Mouse (Mus musculus): ENCODE results near the gene Hnf4a.

Gene Hnf4a

GRCm38 (mm10) chr2:163552518-163552929, 45.9 kb downstream of the Hnf4a start:
- DNase-seq (ENCODE audit: low spot score): no peak

DNA sequence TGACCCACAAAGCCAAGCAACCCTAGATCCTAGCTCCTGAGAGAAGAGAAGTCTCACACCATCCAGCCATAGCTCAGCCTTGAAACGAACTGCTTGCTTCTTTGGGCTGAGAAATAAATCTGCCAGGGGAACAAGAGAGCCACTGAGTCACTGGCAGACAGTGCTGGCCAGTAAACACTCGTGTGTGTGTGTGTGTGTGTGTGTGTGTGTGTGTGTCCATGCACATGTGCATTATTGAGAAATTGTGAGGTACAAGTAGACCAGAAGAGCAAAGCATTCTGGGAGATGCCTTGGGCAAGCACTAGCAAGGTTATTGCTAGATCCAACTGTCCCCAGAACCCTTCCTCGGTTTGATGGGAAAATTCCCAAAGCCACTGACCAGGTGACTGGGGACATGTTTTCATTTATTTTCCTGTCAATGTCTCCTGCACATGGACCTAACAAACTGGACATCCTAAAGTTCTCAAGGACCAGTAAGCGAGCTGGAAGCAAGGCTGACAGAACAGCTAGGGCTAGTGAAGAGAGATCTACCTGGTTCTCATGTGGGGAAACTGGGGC, 47.9 kb downstream of the Hnf4a start:
- no peak for DNase-seq (ENCODE audit: low spot score)

- no peak for DNase-seq (ENCODE audit: low spot score)
Observed at GRCm38 (mm10) chr2:163554996-163555395, 48.4 kb downstream of the Hnf4a start.

GRCm38 (mm10) chr2:163555417-163555816, 48.8 kb downstream of the Hnf4a start:
- DNase-seq (ENCODE audit: low spot score): no peak

DNA sequence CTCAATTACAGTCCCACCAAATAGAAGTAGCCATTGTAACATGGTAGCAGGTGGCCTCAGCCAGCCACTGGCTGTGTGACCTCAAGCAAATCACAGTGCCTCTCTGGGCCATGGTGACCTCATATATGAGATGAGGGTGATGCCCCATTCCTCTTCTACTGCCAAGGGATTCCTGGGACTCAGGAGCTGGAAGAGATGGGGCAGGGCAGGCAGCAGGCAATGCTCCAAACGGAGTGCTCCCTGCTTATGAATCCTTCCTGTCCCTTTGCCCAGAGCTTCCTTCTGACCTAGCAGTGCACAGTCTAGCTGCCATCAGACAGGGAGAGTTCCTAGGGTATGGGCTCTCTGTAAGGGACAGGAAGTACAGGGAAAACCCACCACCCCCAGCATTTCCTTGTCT, 51.9 kb downstream of the Hnf4a start:
- no peak for DNase-seq (ENCODE audit: low spot score)

GRCm38 (mm10) chr2:163559236-163559635, 52.6 kb downstream of the Hnf4a start:
- DNase-seq (ENCODE audit: low spot score): no peak

GRCm38 (mm10) chr2:163560247-163560646, 53.6 kb downstream of the Hnf4a start:
- no peak for DNase-seq (ENCODE audit: low spot score)

DNA sequence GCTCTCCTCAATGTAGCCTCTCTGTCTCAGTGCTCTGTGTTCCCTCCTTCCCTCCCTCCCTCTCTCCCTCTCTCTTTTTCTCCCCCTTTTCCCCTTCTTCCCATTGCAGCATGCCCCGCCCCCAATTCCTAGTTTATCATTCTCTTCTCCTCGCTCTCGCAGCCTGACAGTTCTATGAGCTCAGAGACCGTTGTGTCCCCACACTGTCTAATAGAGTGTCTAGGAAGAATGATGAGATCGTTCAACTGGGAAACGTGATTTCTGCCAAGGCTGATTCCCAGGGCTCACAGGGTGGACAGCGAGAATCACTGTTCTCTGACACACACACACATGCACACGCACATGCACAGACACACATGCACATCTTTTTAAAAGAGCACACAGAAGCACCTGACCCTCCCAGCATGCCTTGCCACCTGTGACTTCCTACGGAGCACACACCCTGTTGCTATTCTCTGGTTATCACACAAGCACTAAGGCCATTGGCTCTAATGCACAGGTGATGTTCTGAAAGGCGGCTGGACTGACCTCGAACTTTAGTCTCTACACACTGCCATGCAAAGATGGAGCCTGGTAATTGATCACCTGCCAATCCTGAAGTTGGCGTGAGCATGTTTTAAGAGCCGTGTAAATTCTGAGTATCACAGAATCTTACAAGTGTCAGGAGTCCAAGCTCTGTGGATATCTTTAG, 54.8 kb downstream of the Hnf4a start:
- DNase-seq (ENCODE audit: low spot score): no peak

GRCm38 (mm10) chr2:163564646-163565045, 58.0 kb downstream of the Hnf4a start:
- DNase-seq (ENCODE audit: low spot score): peak; percentile 21

DNA sequence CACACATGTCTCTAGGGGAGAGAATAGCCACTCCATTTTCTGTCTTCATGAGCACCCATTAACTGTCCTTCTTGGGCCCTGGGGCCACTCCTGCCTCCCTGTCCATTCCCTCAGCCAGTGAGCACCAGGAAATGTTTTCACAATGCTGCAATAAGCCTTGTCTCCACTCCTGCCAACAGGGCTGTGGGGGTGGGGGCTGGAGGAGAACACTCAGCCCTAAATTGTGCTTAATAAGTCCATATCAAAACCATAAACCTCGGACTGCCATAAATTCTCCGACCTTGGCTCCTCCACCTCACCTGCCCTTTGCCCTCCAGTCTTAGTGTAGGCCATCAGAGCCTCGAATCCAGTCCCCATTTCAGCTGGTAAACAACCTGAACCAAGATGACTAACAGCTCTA, 67.7 kb downstream of the Hnf4a start:
- no peak for DNase-seq (ENCODE audit: low spot score)

DNA sequence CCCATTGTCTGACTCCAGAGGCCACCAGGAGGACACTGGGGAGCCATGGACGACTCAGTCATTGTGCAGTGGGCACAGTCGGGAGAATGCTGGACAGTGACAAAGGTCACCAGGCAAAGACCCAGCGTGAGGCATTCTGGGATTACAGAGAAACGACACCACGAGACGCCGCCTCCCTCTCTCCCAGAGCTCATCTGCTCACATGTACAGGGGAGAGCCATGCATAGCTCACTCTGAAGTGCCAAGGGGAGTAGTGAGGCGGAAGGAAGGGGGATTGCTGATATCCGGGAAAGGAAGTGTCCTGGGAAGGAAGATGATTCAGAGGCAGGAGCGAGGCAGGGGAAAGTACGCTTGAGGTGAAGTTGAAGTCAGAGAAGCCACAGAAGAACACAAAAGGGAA, 68.6 kb downstream of the Hnf4a start:
- DNase-seq (ENCODE audit: low spot score): no peak

DNA sequence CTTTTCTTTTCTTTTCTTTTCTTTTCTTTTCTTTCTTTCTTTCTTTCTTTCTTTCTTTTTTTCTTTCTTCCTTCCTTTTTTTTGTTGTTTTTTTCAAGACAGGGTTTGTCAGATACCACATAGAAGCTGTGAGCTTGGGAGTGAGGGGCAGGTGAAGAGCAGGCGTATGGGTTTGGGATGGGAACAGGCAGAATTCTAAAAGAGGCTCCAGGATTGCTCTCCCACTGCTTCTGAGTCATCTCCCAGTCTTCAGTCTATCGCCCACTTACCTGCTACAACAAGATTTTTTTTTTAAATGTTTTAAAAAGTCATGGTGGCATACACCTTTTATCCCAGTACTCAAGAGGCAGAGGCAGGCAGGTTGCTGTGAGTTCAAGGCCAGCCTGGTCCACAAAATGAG, 71.4 kb downstream of the Hnf4a start:
- no peak for DNase-seq (ENCODE audit: low spot score)

DNA sequence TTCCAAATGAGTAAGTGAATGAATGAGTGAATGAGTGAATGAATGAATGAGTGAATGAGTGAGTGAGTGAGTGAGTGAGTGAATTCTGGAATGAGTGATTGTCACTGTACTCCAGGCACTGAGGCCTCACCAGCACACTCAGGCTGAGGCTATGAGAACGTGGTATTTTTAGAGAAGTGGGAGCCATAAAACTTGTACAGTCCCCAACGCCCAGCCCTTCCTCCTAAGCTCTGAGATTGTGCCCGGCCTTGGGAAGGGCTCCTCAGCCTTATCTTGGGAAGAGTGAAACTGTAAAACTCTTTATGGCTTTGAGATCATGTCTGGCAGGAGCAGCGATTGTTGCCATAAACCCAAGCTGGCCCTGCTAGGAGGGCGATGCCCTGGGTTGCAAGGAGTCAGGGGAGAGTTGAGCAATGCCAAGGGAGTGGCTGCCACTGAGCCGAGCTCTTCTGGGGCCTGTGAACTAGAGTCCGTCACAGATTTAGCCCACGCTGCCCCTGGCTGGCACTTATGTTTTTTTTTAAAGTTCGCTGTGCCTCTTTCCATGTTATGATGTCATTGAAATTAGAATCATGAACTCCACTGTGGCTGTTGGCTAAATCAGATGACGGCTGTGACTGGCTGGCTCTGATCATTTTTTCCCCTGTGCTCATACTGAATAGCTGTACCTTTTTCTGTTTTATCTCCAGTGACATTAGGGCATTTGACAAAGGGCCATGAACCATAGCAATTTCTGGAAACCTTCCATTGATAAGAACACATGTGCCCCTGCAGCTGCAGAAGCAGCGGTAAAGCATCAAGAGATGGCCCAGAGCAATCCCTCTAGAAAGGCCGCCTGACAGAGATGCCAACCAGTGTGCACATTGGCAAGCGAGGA, 73.7 kb downstream of the Hnf4a start:
- no peak for DNase-seq (ENCODE audit: low spot score)

GRCm38 (mm10) chr2:163583226-163584087, 76.8 kb downstream of the Hnf4a start:
- DNase-seq (ENCODE audit: low spot score): no peak

DNA sequence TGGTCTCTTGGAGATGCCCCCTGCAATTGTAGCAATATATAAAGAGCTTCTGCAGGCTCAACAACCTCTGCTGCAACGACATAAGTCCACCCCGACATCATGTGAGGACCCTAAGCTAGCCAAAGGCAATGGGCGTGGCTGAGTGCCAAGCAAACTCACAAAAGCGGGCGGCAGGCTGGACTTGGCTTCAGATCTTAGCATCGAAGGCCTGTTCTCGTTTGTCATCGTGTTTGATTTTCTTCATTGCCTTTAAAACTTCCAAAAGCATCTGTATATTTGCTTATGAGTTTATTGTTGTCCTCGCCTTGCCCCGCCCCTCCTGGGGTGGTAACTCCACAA, 77.4 kb downstream of the Hnf4a start:
- no peak for DNase-seq (ENCODE audit: low spot score)

DNA sequence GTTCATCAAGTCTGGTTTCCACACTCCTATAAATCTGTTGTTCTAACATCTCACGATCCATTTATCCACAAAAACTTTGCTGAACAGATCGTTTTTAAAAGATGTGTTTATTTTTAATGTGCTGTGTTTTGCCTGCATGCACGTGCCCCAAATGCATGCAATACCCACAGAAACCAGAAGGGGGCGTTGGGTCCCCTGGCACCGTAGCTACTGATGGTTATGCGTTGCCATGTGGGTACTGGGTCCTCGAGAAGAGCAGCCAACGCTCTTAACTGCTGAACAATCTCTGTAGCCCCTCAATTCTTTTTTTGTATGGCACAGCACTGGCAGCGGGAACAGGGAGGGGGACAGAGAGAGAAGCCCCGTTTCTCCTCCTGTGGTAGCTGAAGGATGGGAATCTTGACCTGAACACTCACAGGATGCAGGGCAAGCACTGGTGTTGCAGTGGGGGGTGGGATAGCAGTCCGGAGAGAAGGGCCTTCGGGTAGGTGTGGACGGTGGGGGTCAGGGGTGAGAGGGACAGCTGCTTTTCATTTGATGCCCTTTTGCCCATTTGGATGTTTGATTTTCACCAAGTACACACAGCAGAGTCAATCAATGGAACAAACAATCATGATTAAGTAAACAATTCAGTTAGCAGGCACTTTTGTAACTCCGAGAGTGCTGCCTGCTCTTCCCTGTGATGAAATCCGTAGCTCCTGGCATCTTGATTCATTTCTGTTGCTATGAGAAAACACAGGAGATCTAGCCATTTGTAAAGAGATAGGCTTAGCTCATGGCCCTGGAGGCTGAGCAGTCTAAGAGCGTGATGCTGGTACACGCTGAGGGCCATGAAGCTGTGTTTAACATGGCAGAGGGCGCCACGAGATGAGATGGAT, 80.0 kb downstream of the Hnf4a start:
- DNase-seq (ENCODE audit: low spot score): peak; percentile 72

GRCm38 (mm10) chr2:163587506-163587905, 80.9 kb downstream of the Hnf4a start:
- DNase-seq (ENCODE audit: low spot score): no peak

GRCm38 (mm10) chr2:163590211-163590610, 83.6 kb downstream of the Hnf4a start:
- no peak for DNase-seq (ENCODE audit: low spot score)

GRCm38 (mm10) chr2:163590996-163591395, 84.4 kb downstream of the Hnf4a start:
- no peak for DNase-seq (ENCODE audit: low spot score)

- peak; percentile 45 for DNase-seq (ENCODE audit: low spot score)
Observed at GRCm38 (mm10) chr2:163592084-163592483, 85.5 kb downstream of the Hnf4a start.

- DNase-seq (ENCODE audit: low spot score): no peak
Observed at GRCm38 (mm10) chr2:163593636-163594282, 87.2 kb downstream of the Hnf4a start.
